Mouse (Mus musculus): Measurements from ENCODE around the gene Ctdspl. TPM values are rescaled to one million over a fixed set of nuclear protein-coding genes. Genes with fewer than 3 reads are reported as not detected.

Gene Ctdspl
- polyA plus RNA-seq, 1 experiment from 2014 or later, result 3.7 TPM

DNA sequence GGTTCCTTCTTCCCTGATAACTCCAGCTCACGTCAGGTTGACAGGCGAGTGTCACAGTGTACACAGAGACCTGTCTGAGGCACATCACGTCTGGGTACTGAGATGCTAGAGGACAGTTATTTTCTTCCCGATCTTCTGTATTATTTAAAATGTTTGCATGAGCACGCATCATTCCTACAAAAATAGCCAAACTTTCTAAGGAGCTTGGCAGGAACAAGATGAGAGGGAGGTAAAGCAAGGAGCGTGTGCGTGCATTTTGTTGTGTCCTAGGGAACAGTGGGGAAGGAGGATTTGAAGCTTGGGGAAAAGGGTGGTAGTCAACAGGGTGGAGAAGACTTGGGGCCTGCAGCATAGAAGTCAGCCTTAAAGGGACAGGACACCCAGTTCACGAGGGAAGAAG lies 22.9 kb downstream of the Ctdspl start:
- Histone ChIP-seq H3K4me3 (ENCODE audit: low read depth, low read length) (no peak overlapping the region), H3K4me2 (ENCODE audit: low read depth, low read length) (no peak overlapping the region), H3K27me3 (ENCODE audit: control insufficient read depth, insufficient read depth, low read depth, low read length) (no peaks in the 10 kb centered on the region), H3K4me1 (ENCODE audit: control insufficient read depth, low read depth, low read length) (peaks cover 4% of the 10 kb centered on the region), H3K36me3 (ENCODE audit: control insufficient read depth, insufficient read depth) (no peaks in the 10 kb centered on the region), H3K27ac (ENCODE audit: low read length) (no peak overlapping the region), H3K9ac (ENCODE audit: low read depth, low read length) (no peak overlapping the region), H3K9me3 (replicated peaks; ENCODE audit: control insufficient read depth, low read length) (no peaks in the 10 kb centered on the region)
- ATAC-seq (ENCODE audit: low read depth), result no peak
- WGBS (ENCODE audit: insufficient replicate concordance), result 68% methylated on average over 8 of the region's 8 CpGs

- WGBS (ENCODE audit: insufficient replicate concordance), result 77% methylated on average over 4 of the region's 4 CpGs
- no peak overlapping the region for H3K4me3 ChIP-seq (ENCODE audit: low read depth, low read length)
- no peak overlapping the region for H3K9ac ChIP-seq (ENCODE audit: low read depth, low read length)
- no peaks in the 10 kb centered on the region for H3K36me3 ChIP-seq (ENCODE audit: control insufficient read depth, insufficient read depth)
- H3K27ac ChIP-seq (ENCODE audit: low read length), result no peak overlapping the region
- no peak for ATAC-seq (ENCODE audit: low read depth)
- H3K9me3 ChIP-seq (replicated peaks; ENCODE audit: control insufficient read depth, low read length), result no peaks in the 10 kb centered on the region
- H3K4me2 ChIP-seq (ENCODE audit: low read depth, low read length), result no peak overlapping the region
- no peaks in the 10 kb centered on the region for H3K27me3 ChIP-seq (ENCODE audit: control insufficient read depth, insufficient read depth, low read depth, low read length)
- peaks cover 3% of the 10 kb centered on the region for H3K4me1 ChIP-seq (ENCODE audit: control insufficient read depth, low read depth, low read length)
Observed at GRCm38 (mm10) chr9:118949654-118950053, 23.4 kb downstream of the Ctdspl start.

DNA sequence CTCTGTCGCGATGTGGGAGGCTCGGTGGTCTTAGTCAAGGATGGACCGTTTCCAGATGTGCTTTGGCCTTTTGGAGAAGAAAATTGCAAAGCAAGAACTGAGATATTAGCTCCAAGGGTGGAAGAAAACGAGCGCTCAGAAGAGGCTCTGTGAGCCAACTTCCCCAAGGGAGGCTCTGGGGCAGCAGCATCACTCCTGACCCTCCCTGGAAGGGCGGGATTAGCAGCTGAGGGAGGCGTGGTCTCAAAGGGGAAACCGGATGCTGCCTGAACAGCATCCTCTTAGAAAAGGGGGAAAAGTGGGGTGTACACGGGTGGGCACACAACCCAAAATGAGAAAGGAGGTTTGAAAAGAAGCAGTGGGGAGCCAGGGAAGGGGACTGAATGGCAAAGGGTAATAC lies 23.8 kb downstream of the Ctdspl start:
- no peaks in the 10 kb centered on the region for H3K36me3 ChIP-seq (ENCODE audit: control insufficient read depth, insufficient read depth)
- H3K4me3 ChIP-seq (ENCODE audit: low read depth, low read length), result no peak overlapping the region
- H3K9me3 ChIP-seq (replicated peaks; ENCODE audit: control insufficient read depth, low read length), result no peaks in the 10 kb centered on the region
- H3K4me2 ChIP-seq (ENCODE audit: low read depth, low read length), result no peak overlapping the region
- H3K4me1 ChIP-seq (ENCODE audit: control insufficient read depth, low read depth, low read length), result peaks cover 3% of the 10 kb centered on the region
- H3K9ac ChIP-seq (ENCODE audit: low read depth, low read length), result no peak overlapping the region
- H3K27ac ChIP-seq (ENCODE audit: low read length), result no peak overlapping the region
- H3K27me3 ChIP-seq (ENCODE audit: control insufficient read depth, insufficient read depth, low read depth, low read length), result no peaks in the 10 kb centered on the region
- no peak for ATAC-seq (ENCODE audit: low read depth)
- WGBS (ENCODE audit: insufficient replicate concordance), result 53% methylated on average over 10 of the region's 10 CpGs

GRCm38 (mm10) chr9:118950751-118951150 lies 24.5 kb downstream of the Ctdspl start:
- Histone ChIP-seq H3K4me3 (ENCODE audit: low read depth, low read length) (no peak overlapping the region), H3K27ac (ENCODE audit: low read length) (no peak overlapping the region), H3K9me3 (replicated peaks; ENCODE audit: control insufficient read depth, low read length) (no peaks in the 10 kb centered on the region), H3K27me3 (ENCODE audit: control insufficient read depth, insufficient read depth, low read depth, low read length) (no peaks in the 10 kb centered on the region), H3K4me1 (ENCODE audit: control insufficient read depth, low read depth, low read length) (peaks cover 3% of the 10 kb centered on the region), H3K9ac (ENCODE audit: low read depth, low read length) (no peak overlapping the region), H3K4me2 (ENCODE audit: low read depth, low read length) (no peak overlapping the region), H3K36me3 (ENCODE audit: control insufficient read depth, insufficient read depth) (no peaks in the 10 kb centered on the region)
- no peak for ATAC-seq (ENCODE audit: low read depth)
- WGBS (ENCODE audit: insufficient replicate concordance), result 85% methylated on average over 2 of the region's 2 CpGs

DNA sequence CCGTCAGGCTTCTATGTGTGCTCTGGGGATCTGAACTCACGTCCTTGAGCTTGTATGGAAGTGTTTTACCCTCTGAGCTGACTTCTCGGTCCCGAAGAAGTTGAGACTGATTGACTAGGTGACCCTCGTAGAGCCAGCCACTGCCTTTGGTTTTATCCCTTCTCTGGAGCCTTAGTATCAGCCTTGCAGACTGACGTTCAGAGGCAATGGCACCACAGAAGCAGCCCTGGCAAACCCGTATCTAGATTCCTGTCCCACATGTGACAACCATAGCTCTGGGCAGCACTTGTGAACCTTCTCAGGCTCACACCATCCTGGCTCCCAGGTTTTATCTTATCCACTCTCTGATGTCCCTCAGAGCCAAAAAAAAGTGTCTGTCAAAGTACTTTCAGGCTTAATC lies 25.1 kb downstream of the Ctdspl start:
- Histone ChIP-seq H3K4me3 (ENCODE audit: low read depth, low read length) (no peak overlapping the region), H3K36me3 (ENCODE audit: control insufficient read depth, insufficient read depth) (no peaks in the 10 kb centered on the region), H3K27ac (ENCODE audit: low read length) (peak overlapping the region; percentile 61; the same call in 1 of the 2 replicates), H3K9ac (ENCODE audit: low read depth, low read length) (no peak overlapping the region), H3K4me1 (ENCODE audit: control insufficient read depth, low read depth, low read length) (peaks cover 3% of the 10 kb centered on the region), H3K4me2 (ENCODE audit: low read depth, low read length) (no peak overlapping the region), H3K9me3 (replicated peaks; ENCODE audit: control insufficient read depth, low read length) (no peaks in the 10 kb centered on the region), H3K27me3 (ENCODE audit: control insufficient read depth, insufficient read depth, low read depth, low read length) (no peaks in the 10 kb centered on the region)
- no peak for ATAC-seq (ENCODE audit: low read depth)
- WGBS (ENCODE audit: insufficient replicate concordance), result 69% methylated on average over 7 of the region's 7 CpGs

DNA sequence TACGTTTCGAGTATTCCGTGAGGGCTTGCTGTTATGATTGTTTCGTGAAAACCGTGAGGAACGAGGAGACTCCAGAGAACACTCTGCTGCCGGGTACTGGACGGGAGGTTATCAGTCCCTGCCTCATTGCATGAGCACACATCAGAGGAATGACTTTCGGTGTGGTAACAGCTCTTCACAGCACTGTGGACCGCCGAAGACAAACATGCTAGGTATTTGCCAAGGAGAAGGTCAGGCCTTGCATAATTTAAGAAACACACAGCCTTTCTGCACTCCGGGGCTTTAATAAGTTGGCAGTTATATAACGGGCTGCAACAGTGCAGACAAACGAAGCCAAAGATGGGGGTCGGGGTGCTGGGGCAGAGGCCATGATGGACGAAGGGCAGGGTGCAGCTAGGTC lies 25.9 kb downstream of the Ctdspl start:
- H3K9ac ChIP-seq (ENCODE audit: low read depth, low read length), result no peak overlapping the region
- H3K27ac ChIP-seq (ENCODE audit: low read length), result peak overlapping the region; percentile 51; the same call in 1 of the 2 replicates
- H3K36me3 ChIP-seq (ENCODE audit: control insufficient read depth, insufficient read depth), result no peaks in the 10 kb centered on the region
- ATAC-seq (ENCODE audit: low read depth), result peak; percentile 93
- no peak overlapping the region for H3K4me2 ChIP-seq (ENCODE audit: low read depth, low read length)
- H3K9me3 ChIP-seq (replicated peaks; ENCODE audit: control insufficient read depth, low read length), result no peaks in the 10 kb centered on the region
- peaks cover 3% of the 10 kb centered on the region for H3K4me1 ChIP-seq (ENCODE audit: control insufficient read depth, low read depth, low read length)
- 62% methylated on average over 16 of the region's 16 CpGs for WGBS (ENCODE audit: insufficient replicate concordance)
- H3K27me3 ChIP-seq (ENCODE audit: control insufficient read depth, insufficient read depth, low read depth, low read length), result no peaks in the 10 kb centered on the region
- no peak overlapping the region for H3K4me3 ChIP-seq (ENCODE audit: low read depth, low read length)

DNA sequence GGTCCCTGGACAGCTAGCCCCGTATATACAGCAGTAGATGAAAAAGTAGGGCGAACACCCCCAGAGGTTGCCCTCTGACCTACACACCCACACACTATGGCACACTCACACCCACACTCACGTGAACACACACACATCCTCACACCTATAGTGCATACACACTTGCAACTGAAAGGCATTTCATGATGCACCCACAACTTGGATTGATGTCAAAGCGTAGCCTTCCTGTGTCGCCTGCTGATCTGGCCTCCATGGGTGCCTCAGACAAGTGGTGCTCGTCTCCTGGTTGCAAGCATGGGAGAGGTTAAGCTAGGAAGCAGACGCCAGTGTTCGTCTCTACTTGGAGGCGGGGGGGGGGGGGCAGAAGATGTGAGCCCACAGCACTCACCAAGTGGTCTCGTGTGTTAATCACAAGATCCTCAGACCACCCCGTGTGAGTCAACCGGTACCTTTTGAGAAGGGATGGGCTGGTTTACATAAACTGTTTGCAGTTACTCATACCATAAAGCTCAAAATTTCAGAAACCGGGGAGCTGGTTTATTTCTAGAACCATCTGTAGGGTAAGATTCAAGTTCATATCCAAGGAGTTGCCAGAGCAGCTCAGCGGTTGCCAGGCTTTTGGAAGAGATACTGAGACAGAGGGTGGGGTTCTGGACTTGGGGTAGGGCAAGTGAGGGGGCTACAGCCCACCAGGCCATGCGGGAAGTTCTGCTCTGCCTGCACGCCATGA lies 27.4 kb downstream of the Ctdspl start:
- no peak overlapping the region for H3K4me2 ChIP-seq (ENCODE audit: low read depth, low read length)
- no peak for ATAC-seq (ENCODE audit: low read depth)
- no peaks in the 10 kb centered on the region for H3K9me3 ChIP-seq (replicated peaks; ENCODE audit: control insufficient read depth, low read length)
- no peaks in the 10 kb centered on the region for H3K27me3 ChIP-seq (ENCODE audit: control insufficient read depth, insufficient read depth, low read depth, low read length)
- H3K36me3 ChIP-seq (ENCODE audit: control insufficient read depth, insufficient read depth), result no peaks in the 10 kb centered on the region
- H3K27ac ChIP-seq (ENCODE audit: low read length), result no peak overlapping the region
- peaks cover 3% of the 10 kb centered on the region for H3K4me1 ChIP-seq (ENCODE audit: control insufficient read depth, low read depth, low read length)
- H3K4me3 ChIP-seq (ENCODE audit: low read depth, low read length), result no peak overlapping the region
- H3K9ac ChIP-seq (ENCODE audit: low read depth, low read length), result no peak overlapping the region
- WGBS (ENCODE audit: insufficient replicate concordance), result 77% methylated on average over 16 of the region's 16 CpGs

- ATAC-seq (ENCODE audit: low read depth), result no peak
Observed at GRCm38 (mm10) chr9:118958802-118959201, 32.5 kb downstream of the Ctdspl start.

GRCm38 (mm10) chr9:118960415-118961091 lies 34.3 kb downstream of the Ctdspl start:
- no peak overlapping the region for H3K4me2 ChIP-seq (ENCODE audit: low read depth, low read length)
- 31% methylated on average over 16 of the region's 16 CpGs for WGBS (ENCODE audit: insufficient replicate concordance)
- peak; percentile 85 for ATAC-seq (ENCODE audit: low read depth)

More at GRCm38 (mm10) chr9:118958802-118959201, 32.5 kb downstream of the Ctdspl start:
- Histone ChIP-seq H3K27ac (ENCODE audit: low read length) (no peak overlapping the region), H3K27me3 (ENCODE audit: control insufficient read depth, insufficient read depth, low read depth, low read length) (no peaks in the 10 kb centered on the region), H3K9ac (ENCODE audit: low read depth, low read length) (no peak overlapping the region), H3K4me3 (ENCODE audit: low read depth, low read length) (no peak overlapping the region), H3K36me3 (ENCODE audit: control insufficient read depth, insufficient read depth) (no peaks in the 10 kb centered on the region), H3K9me3 (replicated peaks; ENCODE audit: control insufficient read depth, low read length) (no peaks in the 10 kb centered on the region), H3K4me1 (ENCODE audit: control insufficient read depth, low read depth, low read length) (peaks cover 5% of the 10 kb centered on the region; the same call in 1 of the 2 replicates), H3K4me2 (ENCODE audit: low read depth, low read length) (no peak overlapping the region)
- WGBS (ENCODE audit: insufficient replicate concordance), result 53% methylated on average over 7 of the region's 7 CpGs

More at GRCm38 (mm10) chr9:118960415-118961091, 34.3 kb downstream of the Ctdspl start:
- no peak overlapping the region for H3K4me3 ChIP-seq (ENCODE audit: low read depth, low read length)
- H3K9ac ChIP-seq (ENCODE audit: low read depth, low read length), result no peak overlapping the region
- H3K27ac ChIP-seq (ENCODE audit: low read length), result peak overlapping the region; percentile 22
- no peaks in the 10 kb centered on the region for H3K27me3 ChIP-seq (ENCODE audit: control insufficient read depth, insufficient read depth, low read depth, low read length)
- no peaks in the 10 kb centered on the region for H3K9me3 ChIP-seq (replicated peaks; ENCODE audit: control insufficient read depth, low read length)
- peaks cover 5% of the 10 kb centered on the region; the same call in 1 of the 2 replicates for H3K4me1 ChIP-seq (ENCODE audit: control insufficient read depth, low read depth, low read length)
- no peaks in the 10 kb centered on the region for H3K36me3 ChIP-seq (ENCODE audit: control insufficient read depth, insufficient read depth)
